Mouse (Mus musculus) MEL-GATA-1-ER (cell line): ENCODE results near the gene Tmem251.

Experiments
- DNase-seq: peaks from one replicate; pipeline ENCODE4 v3.0.0-alpha.2; 2012; ENCODE audit warnings: low read depth; ENCODE audit errors: extremely low read depth

Tmem251 gene

DNA sequence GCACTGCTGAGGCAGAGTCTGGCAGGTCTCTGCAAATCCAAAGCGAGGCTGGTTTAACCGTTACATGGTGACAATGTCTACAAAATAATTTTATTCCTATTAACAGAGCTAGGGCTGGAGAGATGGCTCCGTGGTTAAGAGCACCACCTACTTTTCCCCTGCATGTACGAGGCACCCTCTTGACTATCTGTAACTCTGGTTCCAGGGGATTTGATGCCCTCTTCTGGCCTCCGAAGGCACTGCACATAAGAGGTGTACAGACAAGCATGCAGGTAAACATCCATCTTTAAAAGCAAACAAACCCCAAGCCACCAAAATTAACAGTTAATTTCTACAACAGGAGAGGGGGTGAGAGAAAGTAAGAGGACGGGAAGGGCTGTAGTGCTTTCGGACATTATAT, 12.7 kb downstream of the Tmem251 start:
- DNase-seq: peak; percentile 21

DNA sequence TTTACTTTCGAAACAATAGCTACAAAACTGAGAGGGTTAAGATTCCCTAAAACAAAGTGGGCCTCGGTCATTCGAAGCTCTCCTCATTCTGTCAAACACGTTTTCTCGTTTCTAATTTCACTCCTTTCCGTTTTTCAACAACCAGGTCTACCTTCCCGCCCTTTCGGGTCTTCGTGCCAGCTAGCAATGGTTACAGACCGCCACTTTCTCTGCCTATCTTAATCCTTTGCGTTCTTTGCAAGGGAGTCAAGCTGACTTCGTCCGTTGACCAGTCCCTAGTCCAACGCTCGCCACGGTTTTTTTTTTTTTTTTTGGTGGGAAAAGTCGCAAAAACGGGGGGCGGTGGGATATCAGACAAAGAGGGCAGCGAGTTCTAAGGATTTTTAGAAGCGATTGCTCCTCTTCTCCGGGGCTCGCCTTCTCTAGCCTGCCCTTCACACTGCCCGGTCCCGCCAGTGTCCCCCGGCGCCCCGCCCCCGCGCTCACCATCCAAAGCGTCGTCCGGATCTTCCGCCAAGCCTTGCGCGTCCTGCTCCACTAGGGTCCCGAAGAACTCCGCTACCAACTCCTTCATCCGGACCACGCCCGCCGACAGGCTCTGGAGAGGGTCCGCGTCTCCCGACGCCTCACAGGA, 13.6 kb downstream of the Tmem251 start:
- DNase-seq: peak; percentile 13

DNA sequence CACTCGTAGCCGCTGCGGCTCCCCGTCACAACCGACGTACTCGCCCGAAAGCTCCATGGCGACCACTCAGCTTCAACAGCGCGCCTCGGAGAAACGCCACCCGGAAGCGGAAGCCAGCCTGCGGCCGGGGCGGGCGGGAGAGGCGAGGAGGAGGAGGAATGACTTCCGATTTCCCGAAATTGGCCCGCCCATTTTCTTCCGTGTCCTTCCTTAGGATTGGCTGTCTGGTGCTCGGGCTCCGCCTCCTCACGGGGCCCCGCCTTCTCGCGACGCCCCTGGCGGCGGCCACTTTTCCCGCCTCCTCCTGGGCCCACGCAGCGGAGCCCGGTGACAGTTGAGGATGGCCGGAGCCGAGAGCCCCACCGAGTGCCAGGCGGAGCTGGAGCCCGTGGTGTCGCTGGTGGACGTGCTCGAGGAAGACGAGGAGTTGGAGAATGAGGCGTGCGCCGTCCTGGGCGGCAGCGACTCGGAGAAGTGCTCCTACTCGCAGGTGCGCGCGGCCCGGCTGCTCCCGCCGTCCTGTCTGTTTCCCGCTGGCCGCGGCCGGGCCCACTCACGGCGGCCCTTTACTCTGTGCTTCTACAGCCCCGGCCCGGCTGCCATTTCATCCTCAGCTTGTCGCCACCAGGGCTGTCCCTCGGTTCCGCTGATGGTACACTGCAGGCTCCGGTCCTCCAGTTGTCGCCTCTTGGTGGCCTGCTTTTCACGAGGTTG, 14.3 kb downstream of the Tmem251 start, which contains the start of the genes Gm28051, Gon7 and Ubr7:
Gene Gm28051 (minus strand): TSS at position 77 of the 714 bp plus-strand sequence.
Gene Gon7 (minus strand): TSS at position 115 of the 714 bp plus-strand sequence.
Gene Ubr7 (plus strand): TSS at position 279 of the 714 bp plus-strand sequence.
- DNase-seq: peak; percentile 89

DNA sequence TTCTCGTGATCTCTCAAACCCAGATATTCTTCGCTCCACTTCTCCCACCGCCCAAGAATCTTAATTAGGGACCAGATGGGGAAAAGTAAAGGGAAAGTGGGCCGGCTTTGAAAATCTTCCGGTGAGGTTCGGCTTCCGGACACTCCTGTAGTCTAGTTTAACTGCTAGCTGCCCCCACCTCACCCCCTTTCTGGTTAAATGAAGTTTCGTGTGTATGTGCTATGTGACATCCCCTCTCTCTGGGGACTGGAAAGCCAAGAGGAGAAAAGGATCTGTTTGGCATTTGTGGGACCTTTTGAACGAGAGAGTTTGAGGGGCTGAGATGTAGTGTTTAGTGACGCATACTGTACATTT, 14.8 kb downstream of the Tmem251 start, which contains the start of gene Gm20604:
Gene Gm20604 (minus strand): TSS at position 270 of the 354 bp plus-strand sequence.
- peak; percentile 13 for DNase-seq

DNA sequence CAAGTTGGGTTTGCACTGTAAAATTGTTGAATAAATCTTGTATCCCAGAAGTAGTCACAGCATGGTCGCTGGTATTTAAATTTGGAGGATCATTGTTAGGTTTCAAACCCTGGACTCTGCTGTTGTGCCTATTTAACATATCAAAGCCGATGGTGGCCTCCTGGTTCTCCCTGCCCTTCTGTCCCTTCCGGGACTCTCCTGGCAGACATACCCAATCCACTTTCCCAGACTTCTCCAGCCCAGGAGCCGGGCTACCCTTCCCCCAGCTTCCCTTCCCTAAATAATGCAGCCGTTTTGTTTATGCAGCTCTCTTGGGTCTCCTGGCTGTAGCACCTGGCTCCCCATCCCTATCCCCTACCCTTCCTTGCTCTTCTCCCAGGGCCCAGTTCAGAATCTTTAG, 15.4 kb downstream of the Tmem251 start:
- no peak for DNase-seq

DNA sequence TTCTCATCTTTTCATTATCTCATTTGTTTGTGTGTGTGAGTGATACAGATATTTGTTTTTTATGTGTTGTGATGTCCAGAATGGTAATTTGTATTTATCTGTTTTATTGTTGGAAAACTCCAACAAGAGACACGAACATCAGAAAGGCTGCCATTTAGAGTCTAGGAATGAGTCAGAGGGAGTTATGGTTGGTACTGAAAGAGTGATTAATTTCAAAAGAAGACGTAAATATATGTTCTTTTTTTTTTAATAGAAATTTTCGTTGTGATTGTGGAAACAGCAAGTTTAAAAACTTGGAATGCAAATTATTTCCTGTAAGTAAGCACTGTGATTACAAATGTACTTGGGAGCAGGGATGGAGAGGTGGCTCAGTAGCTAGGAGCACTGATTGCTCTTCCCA, 18.1 kb downstream of the Tmem251 start:
- no peak for DNase-seq

DNA sequence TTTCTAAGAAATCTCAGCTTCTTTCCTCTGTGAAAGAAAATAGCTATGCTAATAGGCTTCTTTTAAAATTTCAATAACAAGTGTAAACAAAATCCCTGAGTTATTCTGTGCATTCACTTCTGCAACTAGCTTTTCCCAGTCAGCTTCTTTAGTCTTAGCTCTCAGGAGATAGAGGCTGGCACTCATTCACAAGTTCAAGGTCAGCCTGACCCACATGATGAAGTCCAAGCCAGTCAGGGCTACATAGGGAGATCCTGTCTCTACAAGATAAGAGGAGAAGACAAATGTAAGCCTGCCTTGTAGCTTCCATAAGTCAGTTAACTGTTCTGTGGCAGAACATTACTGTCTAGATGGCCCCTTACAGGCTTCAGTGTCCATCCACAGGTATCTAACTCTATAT, 20.1 kb downstream of the Tmem251 start:
- DNase-seq: no peak

DNA sequence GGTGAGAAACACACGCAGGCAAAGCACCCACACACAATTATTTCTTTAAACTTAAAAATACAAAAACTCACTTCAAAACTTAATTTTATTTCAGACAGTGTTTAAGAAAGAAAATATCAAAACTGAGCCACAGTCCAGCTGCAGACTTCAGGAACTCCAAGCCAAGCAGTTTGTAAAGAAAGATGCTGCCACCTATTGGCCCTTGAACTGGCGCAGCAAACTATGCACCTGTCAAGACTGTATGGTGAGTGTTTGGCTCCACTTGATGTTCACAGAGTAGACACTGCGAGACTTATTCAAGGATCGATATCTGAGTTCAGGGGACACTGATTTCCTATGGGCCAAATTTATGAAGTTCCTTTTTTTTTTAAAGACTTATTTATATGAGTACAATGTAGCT, 25.4 kb downstream of the Tmem251 start:
- no peak for DNase-seq

DNA sequence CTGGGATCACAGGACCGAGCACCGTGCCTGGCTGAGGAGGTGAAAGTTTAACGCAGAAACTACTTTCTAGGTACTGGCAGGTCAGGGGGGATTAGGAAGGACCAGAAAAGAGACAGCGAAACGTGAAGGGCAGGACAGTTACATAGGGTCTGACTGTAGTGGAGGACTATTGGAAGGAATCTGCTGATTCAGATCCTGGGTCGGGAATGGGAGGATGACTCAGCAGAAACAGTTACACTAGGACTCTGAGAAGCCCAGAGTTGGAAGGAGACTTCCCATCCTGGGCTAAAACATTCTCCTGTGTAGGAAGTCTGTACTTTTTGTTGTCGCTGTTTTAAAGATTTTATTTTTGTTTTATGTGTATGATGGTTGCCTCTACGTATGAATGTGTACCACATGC, 28.0 kb downstream of the Tmem251 start:
- DNase-seq: no peak

DNA sequence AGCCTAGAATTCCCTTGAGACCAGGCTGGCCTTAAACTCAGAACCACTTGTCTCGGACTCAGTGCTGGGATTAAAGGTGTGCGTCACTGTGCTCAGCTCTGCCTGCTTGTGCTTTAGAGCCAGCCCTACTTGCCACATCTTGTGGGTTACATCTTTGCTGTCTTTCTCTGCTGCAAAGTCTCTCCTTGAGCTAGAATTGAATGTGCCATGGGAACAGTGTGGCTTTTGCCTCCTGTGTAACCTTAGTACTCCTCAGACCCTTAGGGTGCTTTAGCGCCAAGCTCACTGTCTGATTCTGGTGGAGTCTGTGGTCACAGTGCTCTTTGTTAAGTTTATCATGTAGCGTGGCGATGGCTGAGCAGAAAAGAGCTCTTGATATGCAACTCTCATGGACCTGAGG, 29.1 kb downstream of the Tmem251 start:
- DNase-seq: no peak

DNA sequence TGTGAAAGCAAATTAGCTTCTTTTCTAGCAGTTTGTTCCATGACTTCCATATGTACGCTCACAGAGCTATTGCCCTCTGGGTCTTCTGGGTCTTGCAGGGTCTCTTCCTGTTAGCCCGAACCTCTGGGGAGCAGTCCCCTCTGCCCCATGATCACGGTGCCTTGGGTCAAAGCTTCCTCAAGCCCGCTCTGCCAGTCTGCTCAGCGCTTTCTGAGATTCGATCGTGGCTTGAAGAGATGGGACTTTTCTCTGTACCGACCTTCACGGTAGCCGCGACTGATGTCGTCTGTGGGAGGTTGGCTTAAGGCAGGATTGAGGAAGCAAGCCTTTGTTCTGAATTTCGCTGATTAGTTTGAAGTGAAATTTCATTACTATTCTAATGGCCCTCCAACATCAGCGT, 32.5 kb downstream of the Tmem251 start:
- DNase-seq: no peak

DNA sequence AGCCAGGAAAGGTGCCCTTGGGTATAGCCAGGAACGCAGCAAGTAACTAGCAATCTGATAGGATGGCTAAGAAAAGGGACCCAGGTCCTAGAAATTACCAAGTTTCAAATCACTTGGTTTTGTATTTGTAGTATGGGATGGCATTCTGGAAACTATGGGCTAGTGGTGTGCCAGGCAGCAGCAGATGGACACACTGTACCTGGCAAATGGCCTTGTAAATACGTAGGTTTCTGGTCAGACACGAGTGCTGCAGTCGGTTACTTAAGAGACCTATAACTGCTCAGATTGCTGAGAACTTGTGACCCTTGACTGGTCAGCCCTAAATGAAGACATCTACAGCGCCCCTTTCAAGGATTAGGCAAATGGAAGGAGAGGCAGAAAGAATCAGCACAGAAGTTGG, 34.6 kb downstream of the Tmem251 start:
- DNase-seq: no peak

DNA sequence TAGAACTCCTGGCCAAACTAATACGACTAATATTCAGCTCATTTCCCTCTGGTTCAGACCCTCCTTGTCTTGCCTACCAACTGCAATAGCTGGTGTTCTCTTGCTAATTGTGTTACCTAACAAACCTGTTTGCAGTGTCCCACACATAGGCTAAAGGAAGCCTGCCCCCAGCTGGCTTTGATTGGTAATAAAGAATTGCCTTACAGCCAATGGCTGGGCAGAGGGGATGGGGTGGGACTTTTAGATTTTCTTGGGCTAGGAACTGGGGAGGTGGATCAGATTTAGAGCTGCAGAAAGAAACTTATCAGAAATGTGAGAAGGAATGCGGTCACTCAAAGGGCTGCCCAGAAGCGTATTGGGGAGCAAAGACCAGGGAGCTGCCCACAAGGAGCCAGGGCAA, 35.9 kb downstream of the Tmem251 start:
- DNase-seq: peak; percentile 8

DNA sequence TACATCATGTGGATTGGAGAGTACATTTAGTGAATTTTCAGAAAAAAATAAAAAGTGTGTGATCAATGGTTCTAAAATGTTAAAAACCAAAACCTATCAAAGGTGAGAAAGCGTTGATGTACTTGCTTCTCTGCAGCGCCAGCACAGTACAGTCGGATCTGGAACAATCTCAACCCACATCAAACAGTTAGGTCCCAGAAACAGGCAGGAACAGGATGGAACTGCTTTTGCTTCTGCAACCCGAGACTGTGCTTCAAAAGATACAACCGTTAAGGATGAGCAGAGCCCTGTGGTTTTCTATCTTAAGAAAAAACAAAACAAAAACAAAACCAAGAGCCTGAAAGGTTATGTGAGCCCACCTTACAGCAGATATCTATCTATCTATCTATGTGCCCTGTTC, 39.3 kb downstream of the Tmem251 start:
- DNase-seq: no peak

DNA sequence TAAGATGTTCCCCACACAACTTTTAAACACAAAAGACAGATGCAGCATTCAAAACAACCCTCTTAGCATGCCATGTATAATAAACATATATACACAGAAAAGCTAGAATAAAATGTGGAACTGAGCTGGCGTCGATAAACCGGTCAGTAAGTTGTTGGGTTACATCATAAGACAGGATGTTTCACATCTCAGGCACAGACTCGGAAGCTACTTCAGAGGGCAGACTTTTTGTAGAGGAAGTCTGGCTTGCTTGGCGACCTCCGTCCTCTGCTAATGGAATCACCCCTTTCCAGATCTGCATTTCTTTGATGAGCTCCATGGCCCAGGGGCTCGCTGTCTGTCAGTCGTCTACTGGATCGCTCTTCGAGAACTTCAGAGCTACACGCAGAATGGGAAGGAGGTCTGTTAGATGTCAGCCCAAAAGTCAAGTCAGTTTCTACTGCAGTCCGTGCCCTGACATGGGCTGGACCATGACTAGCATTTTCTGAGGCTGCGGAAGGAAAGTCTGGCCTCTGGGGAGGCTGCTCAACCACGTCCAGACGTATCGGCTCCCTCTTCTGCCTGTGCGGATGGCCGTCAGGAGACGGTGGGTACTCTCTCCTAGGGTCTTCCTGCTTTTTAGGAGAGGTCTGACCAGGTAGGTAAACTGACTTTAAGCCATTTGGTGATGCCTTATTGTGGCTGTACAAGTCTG, 41.5 kb downstream of the Tmem251 start:
- no peak for DNase-seq

DNA sequence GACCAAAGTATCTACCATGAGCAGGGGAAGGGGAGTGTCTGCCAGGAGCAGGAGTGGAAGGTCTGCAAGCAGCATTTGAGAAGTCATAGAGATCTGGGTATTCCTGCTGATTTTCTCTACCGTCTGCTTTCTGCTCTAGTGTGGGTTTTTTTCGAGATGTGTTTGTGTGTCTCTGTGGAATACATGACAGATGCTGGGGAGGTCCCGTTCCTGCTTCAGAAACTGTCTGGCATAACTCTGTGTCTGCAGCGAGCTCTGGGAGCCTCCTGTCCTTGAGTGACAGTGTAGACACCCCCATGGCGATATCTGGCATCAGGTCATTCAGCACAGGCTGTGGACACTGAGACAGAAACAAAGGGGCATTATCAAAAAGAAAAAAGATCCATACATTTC, 42.0 kb downstream of the Tmem251 start:
- DNase-seq: no peak

DNA sequence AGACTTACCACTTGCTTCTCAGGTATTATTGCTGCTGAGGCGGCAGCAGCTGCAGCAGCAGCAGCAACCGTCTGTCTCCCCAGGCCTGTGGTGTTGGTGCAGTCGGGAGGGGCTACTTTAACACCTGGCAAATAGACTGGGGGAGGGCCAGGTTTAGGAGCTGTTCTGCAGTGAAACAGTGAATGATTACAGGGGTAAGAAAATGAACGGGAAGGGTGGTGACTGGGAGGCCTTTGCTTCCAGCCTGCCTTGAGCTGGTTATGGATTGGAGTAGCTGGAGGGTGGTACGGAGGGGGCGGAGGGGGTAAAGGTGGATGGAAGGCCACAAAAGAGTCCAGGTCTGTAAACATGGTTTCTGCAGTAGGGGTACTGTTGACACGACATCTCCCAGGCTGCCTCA, 44.4 kb downstream of the Tmem251 start:
- DNase-seq: no peak
